Mouse (Mus musculus): Measurements from ENCODE around the gene Bdkrb1. TPM values are rescaled to one million over a fixed set of nuclear protein-coding genes. Genes with fewer than 3 reads are reported as not detected.

Bdkrb1 gene
- total and polyA plus RNA-seq, 2 experiments from 2014 or later = 0.11 TPM; not detected in 1

DNA sequence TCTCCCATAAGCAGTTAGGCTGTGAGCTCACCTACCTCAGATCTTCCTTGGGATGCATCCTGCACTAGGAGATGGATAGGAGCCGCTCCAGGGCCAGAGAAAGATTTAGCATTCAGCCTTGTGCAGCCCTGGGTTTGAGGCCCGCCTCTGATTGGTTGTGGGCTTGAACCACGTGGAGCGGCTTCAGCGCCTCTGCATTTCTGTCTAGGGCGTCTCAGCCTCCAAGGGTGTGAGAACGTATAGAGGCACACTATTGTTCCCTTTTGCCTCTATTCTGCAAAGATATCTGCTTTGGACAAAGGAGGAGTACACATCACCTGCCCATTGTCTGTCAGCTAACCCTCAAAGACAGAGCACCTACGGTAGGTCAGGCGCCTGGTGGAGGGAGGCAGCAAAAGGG lies 20.4 kb upstream of the Bdkrb1 start:
- Histone ChIP-seq H3K4me2 (ENCODE audit: low read depth) (no peak overlapping the region), H3K36me3 (ENCODE audit: insufficient read depth) (no peaks in the 10 kb centered on the region), H3K9me3 (ENCODE audit: low read length) (no peaks in the 10 kb centered on the region), H3K9ac (no peak overlapping the region), H3K27me3 (ENCODE audit: insufficient read depth, low read length) (no peaks in the 10 kb centered on the region), H3K27ac (ENCODE audit: low read depth, low read length) (no peak overlapping the region), H3K4me3 (ENCODE audit: low read depth, low read length) (no peak overlapping the region), H3K4me1 (ENCODE audit: insufficient read depth) (no peaks in the 10 kb centered on the region)
- ATAC-seq (no peak), DNase-seq (no peak)
- TF ChIP-seq CTCF (IDR thresholded peaks at IDR 0.05; ENCODE audit: low read depth) = no peak
- WGBS = 58% methylated on average over 9 of the region's 9 CpGs

DNA sequence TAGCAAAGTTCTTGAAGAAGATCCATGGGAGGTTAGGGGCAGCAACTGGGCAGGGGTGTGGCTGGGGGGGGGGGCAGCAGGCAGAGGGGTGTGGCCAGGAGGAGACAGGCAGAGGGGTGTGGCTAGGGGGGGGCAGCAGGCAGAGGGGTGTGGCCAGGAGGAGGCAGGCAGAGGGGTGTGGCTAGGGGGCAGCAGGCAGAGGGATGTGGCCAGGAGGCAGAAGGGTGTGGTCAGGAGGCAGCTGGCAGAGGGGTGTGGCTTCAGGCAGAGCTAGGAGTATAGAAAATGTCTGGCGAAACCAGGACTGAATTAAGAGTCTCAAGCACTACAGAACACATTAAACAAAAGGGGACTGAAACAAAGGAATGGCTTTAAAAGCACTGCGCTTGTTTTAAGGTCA lies 19.4 kb upstream of the Bdkrb1 start:
- Histone ChIP-seq H3K36me3 (ENCODE audit: insufficient read depth) (no peaks in the 10 kb centered on the region), H3K9me3 (ENCODE audit: low read length) (no peaks in the 10 kb centered on the region), H3K9ac (no peak overlapping the region), H3K4me1 (ENCODE audit: insufficient read depth) (no peaks in the 10 kb centered on the region), H3K4me3 (ENCODE audit: low read depth, low read length) (no peak overlapping the region), H3K27ac (ENCODE audit: low read depth, low read length) (no peak overlapping the region), H3K27me3 (ENCODE audit: insufficient read depth, low read length) (no peaks in the 10 kb centered on the region), H3K4me2 (ENCODE audit: low read depth) (no peak overlapping the region)
- no peak for DNase-seq
- no peak for TF ChIP-seq CTCF (IDR thresholded peaks at IDR 0.05; ENCODE audit: low read depth)
- WGBS = 14% methylated on average over 2 of the region's 2 CpGs
- no peak for ATAC-seq

DNA sequence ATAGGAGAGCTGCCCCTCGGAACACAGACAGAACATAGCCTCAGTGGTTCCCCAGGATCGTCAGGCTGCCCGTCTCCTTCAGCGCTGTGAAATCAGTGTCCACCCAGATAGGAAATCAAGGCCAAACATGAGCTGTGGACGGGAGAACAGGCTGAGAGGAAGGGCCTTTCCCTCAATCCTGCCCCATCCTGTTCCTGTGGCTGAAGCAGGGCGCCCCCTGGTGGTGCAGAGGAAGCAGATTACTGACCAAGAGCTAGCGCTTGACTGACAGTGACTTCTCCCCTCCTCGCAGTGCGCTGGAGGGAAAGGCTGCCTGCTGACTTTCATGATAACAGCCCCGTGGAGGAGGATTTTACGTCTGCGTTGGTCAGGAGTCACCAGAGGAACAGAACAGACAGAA lies 18.0 kb upstream of the Bdkrb1 start:
- ATAC-seq (peak; percentile 69), DNase-seq (peak; percentile 74)
- Histone ChIP-seq H3K4me2 (ENCODE audit: low read depth) (no peak overlapping the region), H3K36me3 (ENCODE audit: insufficient read depth) (no peaks in the 10 kb centered on the region), H3K4me3 (ENCODE audit: low read depth, low read length) (no peak overlapping the region), H3K27ac (ENCODE audit: low read depth, low read length) (no peak overlapping the region), H3K9ac (no peak overlapping the region), H3K27me3 (ENCODE audit: insufficient read depth, low read length) (no peaks in the 10 kb centered on the region), H3K4me1 (ENCODE audit: insufficient read depth) (no peaks in the 10 kb centered on the region), H3K9me3 (ENCODE audit: low read length) (no peaks in the 10 kb centered on the region)
- 26% methylated on average over 12 of the region's 12 CpGs for WGBS
- peak; percentile 91 for TF ChIP-seq CTCF (IDR thresholded peaks at IDR 0.05; ENCODE audit: low read depth)

DNA sequence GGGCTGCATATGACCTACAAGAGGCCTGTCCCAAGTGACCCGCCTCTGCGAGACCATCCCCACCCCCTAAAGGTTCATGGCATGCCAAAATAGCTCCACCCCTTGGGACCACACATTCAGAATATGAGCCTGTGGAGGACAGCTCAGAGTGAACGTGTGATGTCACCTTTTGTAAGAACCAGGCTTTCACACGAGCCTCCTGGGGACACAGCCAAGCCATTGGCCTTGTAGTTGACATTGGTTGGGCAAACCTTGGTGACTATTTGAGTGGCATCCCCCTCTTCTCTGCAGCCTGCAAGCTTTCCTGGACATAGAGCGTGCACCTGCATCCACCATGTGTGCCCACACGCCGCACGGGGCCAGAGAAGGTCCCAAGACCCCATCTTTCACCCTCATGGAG lies 15.4 kb upstream of the Bdkrb1 start:
- Histone ChIP-seq H3K4me3 (ENCODE audit: low read depth, low read length) (no peak overlapping the region), H3K36me3 (ENCODE audit: insufficient read depth) (no peaks in the 10 kb centered on the region), H3K4me1 (ENCODE audit: insufficient read depth) (no peaks in the 10 kb centered on the region), H3K9me3 (ENCODE audit: low read length) (no peaks in the 10 kb centered on the region), H3K4me2 (ENCODE audit: low read depth) (no peak overlapping the region), H3K9ac (no peak overlapping the region), H3K27ac (ENCODE audit: low read depth, low read length) (no peak overlapping the region), H3K27me3 (ENCODE audit: insufficient read depth, low read length) (no peaks in the 10 kb centered on the region)
- ATAC-seq (no peak), DNase-seq (no peak)
- 77% methylated on average over 8 of the region's 8 CpGs for WGBS
- TF ChIP-seq CTCF (IDR thresholded peaks at IDR 0.05; ENCODE audit: low read depth) = no peak

DNA sequence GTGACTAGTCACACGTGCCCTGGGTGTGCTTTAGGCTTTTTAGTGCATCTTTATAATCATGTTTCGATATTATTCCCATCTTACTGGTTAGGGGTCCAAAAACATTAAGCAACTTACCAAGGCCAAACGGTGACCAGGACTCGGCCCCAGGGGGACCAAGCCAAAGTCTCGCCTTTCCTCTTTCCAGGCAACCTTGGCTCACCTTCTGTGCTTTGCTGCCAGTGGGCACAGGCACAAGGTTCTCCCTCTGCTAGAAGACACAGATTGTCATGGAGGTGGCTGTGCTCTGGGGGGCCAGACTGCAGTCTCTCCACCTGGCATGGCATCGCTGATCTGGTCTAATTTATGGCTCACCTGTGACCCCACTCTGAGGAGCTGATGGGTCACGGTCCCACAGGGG lies 12.1 kb upstream of the Bdkrb1 start:
- DNase-seq (no peak), ATAC-seq (no peak)
- no peaks in the 10 kb centered on the region for H3K27me3 ChIP-seq (ENCODE audit: insufficient read depth, low read length)
- H3K4me3 ChIP-seq (ENCODE audit: low read depth, low read length) = no peak overlapping the region
- no peaks in the 10 kb centered on the region for H3K4me1 ChIP-seq (ENCODE audit: insufficient read depth)
- no peaks in the 10 kb centered on the region for H3K9me3 ChIP-seq (ENCODE audit: low read length)
- no peaks in the 10 kb centered on the region for H3K36me3 ChIP-seq (ENCODE audit: insufficient read depth)
- H3K27ac ChIP-seq (ENCODE audit: low read depth, low read length) = no peak overlapping the region
- TF ChIP-seq CTCF (IDR thresholded peaks at IDR 0.05; ENCODE audit: low read depth) = no peak
- H3K9ac ChIP-seq = no peak overlapping the region
- no peak overlapping the region for H3K4me2 ChIP-seq (ENCODE audit: low read depth)
- 89% methylated on average over 7 of the region's 7 CpGs for WGBS

DNA sequence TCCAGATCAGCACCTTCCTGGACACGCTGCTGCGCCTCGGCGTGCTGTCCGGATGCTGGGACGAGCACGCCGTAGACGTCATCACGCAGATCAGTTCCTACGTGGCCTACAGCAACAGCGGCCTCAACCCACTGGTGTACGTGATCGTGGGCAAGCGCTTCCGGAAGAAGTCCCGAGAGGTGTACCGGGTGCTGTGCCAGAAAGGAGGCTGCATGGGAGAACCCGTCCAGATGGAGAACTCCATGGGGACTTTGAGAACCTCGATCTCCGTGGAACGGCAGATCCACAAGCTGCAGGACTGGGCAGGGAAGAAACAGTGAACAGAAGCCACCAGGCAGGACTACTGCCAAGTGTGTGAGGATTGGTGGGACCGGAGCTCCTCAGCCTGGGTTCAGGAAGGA lies 10.5 kb upstream of the Bdkrb1 start:
- H3K4me2 ChIP-seq (ENCODE audit: low read depth) = no peak overlapping the region
- H3K4me1 ChIP-seq (ENCODE audit: insufficient read depth) = no peaks in the 10 kb centered on the region
- H3K9me3 ChIP-seq (ENCODE audit: low read length) = no peaks in the 10 kb centered on the region
- H3K27me3 ChIP-seq (ENCODE audit: insufficient read depth, low read length) = no peaks in the 10 kb centered on the region
- ATAC-seq = no peak
- no peak overlapping the region for H3K4me3 ChIP-seq (ENCODE audit: low read depth, low read length)
- H3K27ac ChIP-seq (ENCODE audit: low read depth, low read length) = no peak overlapping the region
- WGBS = 94% methylated on average over 23 of the region's 23 CpGs
- no peaks in the 10 kb centered on the region for H3K36me3 ChIP-seq (ENCODE audit: insufficient read depth)
- no peak for DNase-seq
- TF ChIP-seq CTCF (IDR thresholded peaks at IDR 0.05; ENCODE audit: low read depth) = no peak
- H3K9ac ChIP-seq = no peak overlapping the region

DNA sequence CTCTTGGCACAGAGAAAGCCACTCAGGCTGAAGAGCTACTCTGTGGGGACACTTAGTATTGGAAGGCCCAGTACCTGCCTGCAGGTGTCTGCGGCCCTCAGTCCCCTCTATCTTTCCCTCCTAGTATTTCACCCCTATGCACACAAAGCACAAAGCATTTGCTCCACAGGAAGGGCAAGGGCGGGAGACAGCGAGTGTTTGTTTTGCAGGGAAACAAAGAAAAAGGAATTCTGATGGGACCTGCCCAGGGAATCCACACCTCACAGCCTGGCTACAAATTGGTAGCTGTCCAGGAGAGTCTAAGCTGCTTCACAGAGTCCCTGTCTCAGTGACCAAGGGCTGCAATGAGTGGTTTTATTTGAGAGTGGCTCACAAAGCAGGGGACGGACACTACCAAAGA lies 9.4 kb upstream of the Bdkrb1 start:
- TF ChIP-seq CTCF (IDR thresholded peaks at IDR 0.05; ENCODE audit: low read depth) = no peak

DNA sequence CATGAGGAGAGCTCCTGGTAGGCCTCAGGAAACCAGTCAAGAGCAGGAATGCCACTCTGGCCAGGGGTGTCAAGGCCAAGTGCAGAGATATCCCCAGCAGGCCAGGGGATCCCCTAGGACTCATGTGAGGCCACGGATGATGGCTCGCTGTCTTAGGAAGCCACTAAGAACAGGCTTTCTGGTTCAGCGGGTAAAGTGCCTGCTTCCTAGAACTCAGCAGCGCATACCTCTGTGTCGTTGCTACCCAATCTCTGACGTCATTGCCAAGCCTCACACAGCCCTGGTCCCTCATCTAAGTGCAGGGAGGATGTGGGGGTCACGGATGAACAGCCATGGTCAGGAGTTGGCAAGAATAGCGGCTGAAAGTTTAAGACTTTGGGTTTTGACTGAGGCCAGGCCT lies 5.8 kb upstream of the Bdkrb1 start:
- Histone ChIP-seq H3K27ac (ENCODE audit: low read depth, low read length) (no peak overlapping the region), H3K9me3 (ENCODE audit: low read length) (no peaks in the 10 kb centered on the region), H3K36me3 (ENCODE audit: insufficient read depth) (no peaks in the 10 kb centered on the region), H3K9ac (no peak overlapping the region), H3K4me3 (ENCODE audit: low read depth, low read length) (no peak overlapping the region), H3K4me1 (ENCODE audit: insufficient read depth) (no peaks in the 10 kb centered on the region), H3K27me3 (ENCODE audit: insufficient read depth, low read length) (no peaks in the 10 kb centered on the region), H3K4me2 (ENCODE audit: low read depth) (no peak overlapping the region)
- no peak for TF ChIP-seq CTCF (IDR thresholded peaks at IDR 0.05; ENCODE audit: low read depth)
- ATAC-seq (no peak), DNase-seq (no peak)
- WGBS = 91% methylated on average over 8 of the region's 8 CpGs

More for the DNA sequence above, 9.4 kb upstream of the Bdkrb1 start:
- H3K9ac ChIP-seq = no peak overlapping the region
- no peak overlapping the region for H3K4me2 ChIP-seq (ENCODE audit: low read depth)
- H3K27ac ChIP-seq (ENCODE audit: low read depth, low read length) = no peak overlapping the region
- H3K4me1 ChIP-seq (ENCODE audit: insufficient read depth) = no peaks in the 10 kb centered on the region
- H3K27me3 ChIP-seq (ENCODE audit: insufficient read depth, low read length) = no peaks in the 10 kb centered on the region
- no peaks in the 10 kb centered on the region for H3K36me3 ChIP-seq (ENCODE audit: insufficient read depth)
- DNase-seq (no peak), ATAC-seq (no peak)
- H3K4me3 ChIP-seq (ENCODE audit: low read depth, low read length) = no peak overlapping the region
- WGBS = 67% methylated on average over 4 of the region's 4 CpGs
- no peaks in the 10 kb centered on the region for H3K9me3 ChIP-seq (ENCODE audit: low read length)
